Mouse (Mus musculus): ENCODE results near the gene Rcn2. TPM values are rescaled to one million over a fixed set of nuclear protein-coding genes. Genes with fewer than 3 reads are reported as not detected.

Gene Rcn2
- total and polyA plus RNA-seq, 2 experiments from 2014 or later = 102 to 305 TPM

GRCm38 (mm10) chr9:56090546-56091225 is 49.0 kb downstream of the Rcn2 start:
- H3K9ac ChIP-seq (replicated peaks; ENCODE audit: low read length) = no peak overlapping the region
- ATAC-seq (no peak), DNase-seq (ENCODE audit: low spot score) (no peak)
- no peaks in the 10 kb centered on the region for H3K4me1 ChIP-seq (ENCODE audit: insufficient read depth, low read length)
- H3K36me3 ChIP-seq (ENCODE audit: insufficient read depth, low read length) = no peaks in the 10 kb centered on the region
- no peaks in the 10 kb centered on the region for H3K27me3 ChIP-seq (ENCODE audit: insufficient read depth, low read length)
- peak overlapping the region; percentile 37; the same call in 1 of the 2 replicates for H3K4me2 ChIP-seq (ENCODE audit: low read depth, low read length)
- WGBS = 73% methylated on average over 5 of the region's 5 CpGs
- H3K27ac ChIP-seq = no peak overlapping the region
- no peaks in the 10 kb centered on the region for H3K9me3 ChIP-seq (ENCODE audit: low read length)
- no peak for TF ChIP-seq CTCF (IDR thresholded peaks at IDR 0.05; ENCODE audit: low read depth)
- no peak overlapping the region for H3K4me3 ChIP-seq (ENCODE audit: low read length)

GRCm38 (mm10) chr9:56092102-56092501 is 50.5 kb downstream of the Rcn2 start:
- Histone ChIP-seq H3K27me3 (ENCODE audit: insufficient read depth, low read length) (no peaks in the 10 kb centered on the region), H3K9me3 (ENCODE audit: low read length) (no peaks in the 10 kb centered on the region), H3K4me2 (ENCODE audit: low read depth, low read length) (no peak overlapping the region), H3K4me1 (ENCODE audit: insufficient read depth, low read length) (no peaks in the 10 kb centered on the region), H3K4me3 (ENCODE audit: low read length) (no peak overlapping the region), H3K9ac (replicated peaks; ENCODE audit: low read length) (no peak overlapping the region), H3K36me3 (ENCODE audit: insufficient read depth, low read length) (no peaks in the 10 kb centered on the region), H3K27ac (no peak overlapping the region)
- WGBS = 47% methylated on average over 2 of the region's 2 CpGs
- ATAC-seq = no peak
- DNase-seq (ENCODE audit: low spot score) = no peak
- peak; percentile 62 for TF ChIP-seq CTCF (IDR thresholded peaks at IDR 0.05; ENCODE audit: low read depth)

- H3K4me2 ChIP-seq (ENCODE audit: low read depth, low read length) = no peak overlapping the region
- no peaks in the 10 kb centered on the region for H3K4me1 ChIP-seq (ENCODE audit: insufficient read depth, low read length)
- H3K27ac ChIP-seq = no peak overlapping the region
- ATAC-seq = no peak
- DNase-seq (ENCODE audit: low spot score) = no peak
- no peak overlapping the region for H3K4me3 ChIP-seq (ENCODE audit: low read length)
- H3K9me3 ChIP-seq (ENCODE audit: low read length) = no peaks in the 10 kb centered on the region
- H3K27me3 ChIP-seq (ENCODE audit: insufficient read depth, low read length) = no peaks in the 10 kb centered on the region
- WGBS = 92% methylated on average over 4 of the region's 4 CpGs
- no peak for TF ChIP-seq CTCF (IDR thresholded peaks at IDR 0.05; ENCODE audit: low read depth)
- H3K36me3 ChIP-seq (ENCODE audit: insufficient read depth, low read length) = no peaks in the 10 kb centered on the region
- H3K9ac ChIP-seq (replicated peaks; ENCODE audit: low read length) = no peak overlapping the region
Observed at GRCm38 (mm10) chr9:56097584-56098298, 56.1 kb downstream of the Rcn2 start.

GRCm38 (mm10) chr9:56100041-56100522 is 58.4 kb downstream of the Rcn2 start:
- Histone ChIP-seq H3K27ac (no peak overlapping the region), H3K4me2 (ENCODE audit: low read depth, low read length) (no peak overlapping the region), H3K4me3 (ENCODE audit: low read length) (no peak overlapping the region), H3K27me3 (ENCODE audit: insufficient read depth, low read length) (no peaks in the 10 kb centered on the region), H3K4me1 (ENCODE audit: insufficient read depth, low read length) (no peaks in the 10 kb centered on the region), H3K36me3 (ENCODE audit: insufficient read depth, low read length) (no peaks in the 10 kb centered on the region), H3K9me3 (ENCODE audit: low read length) (no peaks in the 10 kb centered on the region), H3K9ac (replicated peaks; ENCODE audit: low read length) (no peak overlapping the region)
- DNase-seq (ENCODE audit: low spot score) (no peak), ATAC-seq (no peak)
- WGBS = 81% methylated on average over 7 of the region's 7 CpGs
- no peak for TF ChIP-seq CTCF (IDR thresholded peaks at IDR 0.05; ENCODE audit: low read depth)

- Histone ChIP-seq H3K4me1 (ENCODE audit: insufficient read depth, low read length) (no peaks in the 10 kb centered on the region), H3K27me3 (ENCODE audit: insufficient read depth, low read length) (no peaks in the 10 kb centered on the region), H3K9me3 (ENCODE audit: low read length) (no peaks in the 10 kb centered on the region), H3K27ac (no peak overlapping the region), H3K36me3 (ENCODE audit: insufficient read depth, low read length) (no peaks in the 10 kb centered on the region), H3K9ac (replicated peaks; ENCODE audit: low read length) (no peak overlapping the region), H3K4me3 (ENCODE audit: low read length) (no peak overlapping the region), H3K4me2 (ENCODE audit: low read depth, low read length) (no peak overlapping the region)
- no peak for ATAC-seq
- no peak for DNase-seq (ENCODE audit: low spot score)
- WGBS = 34% methylated on average over 4 of the region's 4 CpGs
- no peak for TF ChIP-seq CTCF (IDR thresholded peaks at IDR 0.05; ENCODE audit: low read depth)
Observed at GRCm38 (mm10) chr9:56101022-56101421, 59.4 kb downstream of the Rcn2 start.

GRCm38 (mm10) chr9:56104921-56105320 is 63.3 kb downstream of the Rcn2 start:
- Histone ChIP-seq H3K4me3 (ENCODE audit: low read length) (no peak overlapping the region), H3K27ac (no peak overlapping the region), H3K9ac (replicated peaks; ENCODE audit: low read length) (no peak overlapping the region), H3K4me2 (ENCODE audit: low read depth, low read length) (no peak overlapping the region), H3K36me3 (ENCODE audit: insufficient read depth, low read length) (no peaks in the 10 kb centered on the region), H3K27me3 (ENCODE audit: insufficient read depth, low read length) (no peaks in the 10 kb centered on the region), H3K9me3 (ENCODE audit: low read length) (no peaks in the 10 kb centered on the region), H3K4me1 (ENCODE audit: insufficient read depth, low read length) (no peaks in the 10 kb centered on the region)
- DNase-seq (ENCODE audit: low spot score) = no peak
- ATAC-seq = no peak
- no peak for TF ChIP-seq CTCF (IDR thresholded peaks at IDR 0.05; ENCODE audit: low read depth)
- WGBS = 62% methylated on average over 7 of the region's 7 CpGs

Data from hindbrain, postnatal 0 days (tissue).